Mouse (Mus musculus) embryonic facial prominence, embryonic 12.5 days (tissue): ENCODE data around the gene Asna1. TPM values are rescaled to one million over a fixed set of nuclear protein-coding genes. Genes with fewer than 3 reads are reported as not detected.

Source experiments
- ATAC-seq: fragments of 200-750 bp; cut with Nextera tagmentation; 2 replicates; pipeline ENCODE4 v1.8.0; 2017; ENCODE audit not compliant: insufficient number of reproducible peaks, insufficient read depth, low FRiP score, low TSS enrichment
- H3K27ac ChIP-seq: fragments of 300-500 bp; sonication (generic); 2 replicates; pipeline ENCODE4 v1.5.1; 2016; ENCODE audit warnings: mild to moderate bottlenecking
- H3K27me3 ChIP-seq: fragments of 300-500 bp; sonication (generic); 2 replicates; pipeline ENCODE4 v1.6.1; 2016; ENCODE audit warnings: mild to moderate bottlenecking, moderate library complexity
- H3K36me3 ChIP-seq: fragments of 300-500 bp; sonication (generic); 2 replicates; pipeline ENCODE4 v1.6.1; 2016; ENCODE audit warnings: mild to moderate bottlenecking
- H3K4me1 ChIP-seq: fragments of 300-500 bp; sonication (generic); 2 replicates; pipeline ENCODE4 v1.6.1; 2016
- H3K4me2 ChIP-seq: fragments of 300-500 bp; sonication (generic); replicated peaks from 2 replicates; pipeline ENCODE4 v1.6.1; 2016; ENCODE audit warnings: mild to moderate bottlenecking, moderate library complexity
- H3K4me3 ChIP-seq: fragments of 300-500 bp; sonication (generic); 2 replicates; pipeline ENCODE4 v1.5.1; 2016; ENCODE audit warnings: mild to moderate bottlenecking
- H3K9ac ChIP-seq: fragments of 300-500 bp; sonication (generic); 2 replicates; pipeline ENCODE4 v1.6.1; 2016; ENCODE audit warnings: mild to moderate bottlenecking, moderate library complexity
- H3K9me3 ChIP-seq: fragments of 300-500 bp; sonication (generic); 2 replicates; pipeline ENCODE4 v1.6.1; 2016; ENCODE audit warnings: mild to moderate bottlenecking, moderate library complexity
- WGBS: fragments of 180-500 bp; shearing (Covaris S2); methylation state at CpG from one replicate; pipeline ENCODE4 v1.1.7; 2016; 5-methylcytosine and 5-hydroxymethylcytosine counted together
- polyA plus RNA-seq: library from polyadenylated mRNA; unstranded; fragments of >200 nt; fragmentation: Nextera tagmentation; extraction: Ambion mirVana; gene quantifications from 2 replicates; pipeline ENCODE4 v1.2.1, GENCODE M21; 2016

Asna1 gene
- polyA plus RNA-seq, 1 experiment from 2014 or later, result 125 TPM

- Histone ChIP-seq H3K4me1 (peaks cover 40% of the 10 kb centered on the region), H3K4me3 (peak overlapping the region; percentile 52), H3K27ac (peak overlapping the region; percentile 50), H3K27me3 (peaks cover 14% of the 10 kb centered on the region; the same call in 1 of the 2 replicates), H3K9ac (no peak overlapping the region), H3K4me2 (peak overlapping the region; percentile 98), H3K9me3 (no peaks in the 10 kb centered on the region), H3K36me3 (no peaks in the 10 kb centered on the region)
- 30% methylated on average over 8 of the region's 8 CpGs for WGBS
- no peak for ATAC-seq
Observed at GRCm38 (mm10) chr8:84986379-84986945, 38.6 kb downstream of the Asna1 start.

DNA sequence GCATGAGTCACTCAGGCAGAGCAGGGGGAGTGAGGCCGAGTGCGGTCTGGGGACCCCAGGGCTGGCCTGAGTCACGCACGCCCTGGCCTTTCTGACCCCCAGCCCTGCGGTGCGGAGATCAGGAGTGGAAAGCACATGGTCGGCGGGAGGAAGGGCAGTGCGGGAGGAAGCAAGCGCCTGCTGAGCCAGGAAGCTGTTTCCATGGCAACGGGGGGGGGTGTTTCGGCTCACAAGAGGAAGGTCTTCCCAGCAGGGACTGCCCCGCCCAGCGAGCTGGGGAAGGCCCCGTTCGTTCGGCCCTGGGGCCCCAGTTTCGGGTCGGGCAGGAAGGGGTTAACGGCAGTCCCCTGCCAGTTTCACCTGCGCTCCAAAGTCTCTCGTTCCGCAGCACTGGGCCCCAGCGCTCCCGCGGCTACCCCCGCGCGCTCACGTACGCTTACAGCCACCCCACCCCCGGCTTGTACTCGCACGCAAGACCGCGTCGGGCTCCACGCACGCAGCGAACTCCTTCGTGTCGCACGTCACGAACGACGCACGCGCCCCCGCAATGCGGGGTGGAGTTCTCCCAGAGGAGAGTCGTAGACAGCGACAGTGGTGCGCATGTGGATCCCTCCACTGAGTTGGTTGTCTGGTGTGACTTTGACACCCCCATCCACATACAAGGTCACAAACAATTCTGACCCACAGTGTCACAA lies 39.2 kb downstream of the Asna1 start:
- H3K27me3 ChIP-seq, result peaks cover 14% of the 10 kb centered on the region; the same call in 1 of the 2 replicates
- H3K27ac ChIP-seq, result peak overlapping the region; percentile 50
- H3K9me3 ChIP-seq, result no peaks in the 10 kb centered on the region
- H3K9ac ChIP-seq, result peak overlapping the region; percentile 58
- H3K36me3 ChIP-seq, result no peaks in the 10 kb centered on the region
- WGBS, result 1% methylated on average over 51 of the region's 53 CpGs
- no peak for ATAC-seq
- H3K4me1 ChIP-seq, result peaks cover 39% of the 10 kb centered on the region
- H3K4me3 ChIP-seq, result peak overlapping the region; percentile 52
- peak overlapping the region; percentile 98 for H3K4me2 ChIP-seq

- Histone ChIP-seq H3K27ac (0 out of 2 replicates have a peak overlapping the region, but pooled peaks have one; percentile 50), H3K4me3 (peak overlapping the region; percentile 52), H3K9me3 (no peaks in the 10 kb centered on the region), H3K36me3 (no peaks in the 10 kb centered on the region), H3K27me3 (peaks cover 18% of the 10 kb centered on the region; the same call in 1 of the 2 replicates), H3K9ac (peak overlapping the region; percentile 58), H3K4me1 (peaks cover 44% of the 10 kb centered on the region), H3K4me2 (peak overlapping the region; percentile 98)
- ATAC-seq, result no peak
- under 1% methylated on average over 23 of the region's 23 CpGs for WGBS
Observed at GRCm38 (mm10) chr8:84985049-84985683, 39.9 kb downstream of the Asna1 start.

DNA sequence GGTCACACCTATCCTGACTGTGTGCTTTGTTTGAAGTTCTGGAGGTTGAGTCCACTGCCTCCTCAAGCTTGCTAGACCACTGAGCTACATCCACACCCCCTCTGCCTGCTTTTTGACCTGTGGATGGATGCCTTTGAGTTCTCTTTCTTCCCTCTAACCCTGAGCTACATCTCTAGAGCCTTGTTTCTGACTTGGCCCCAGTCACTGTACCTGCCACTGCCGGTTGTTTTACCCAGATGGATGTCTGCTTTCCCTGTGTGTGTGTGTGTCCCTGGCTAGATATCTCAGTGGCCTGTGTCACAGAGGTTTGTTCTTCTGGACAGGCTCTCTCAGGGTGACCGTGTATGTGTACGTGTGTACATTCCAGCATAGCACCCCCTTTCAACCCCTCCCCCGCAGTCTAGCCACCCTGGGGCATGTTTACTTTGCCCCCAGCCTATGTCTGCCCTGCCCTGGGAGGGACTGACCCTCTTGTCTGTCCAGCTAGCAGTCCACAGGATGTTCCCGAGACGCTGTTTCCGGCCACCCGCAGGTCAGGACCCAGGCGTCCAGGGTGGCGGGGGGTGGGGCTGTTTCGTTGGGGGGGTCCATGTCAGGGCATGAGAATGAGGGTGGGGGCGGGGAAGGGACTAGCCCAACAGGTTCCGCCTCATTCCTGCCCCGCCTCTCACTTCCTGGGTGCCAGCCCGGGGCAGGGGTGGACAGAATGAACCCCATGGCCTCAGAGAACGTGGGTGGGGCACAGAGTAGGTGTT lies 40.6 kb downstream of the Asna1 start:
- 6% methylated on average over 16 of the region's 16 CpGs for WGBS
- Histone ChIP-seq H3K27ac (0 out of 2 replicates have a peak overlapping the region, but pooled peaks have one; percentile 41), H3K4me2 (peak overlapping the region; percentile 98), H3K36me3 (no peaks in the 10 kb centered on the region), H3K9me3 (no peaks in the 10 kb centered on the region), H3K9ac (0 out of 2 replicates have a peak overlapping the region, but pooled peaks have one; percentile 58), H3K4me1 (peaks cover 50% of the 10 kb centered on the region), H3K4me3 (0 out of 2 replicates have a peak overlapping the region, but pooled peaks have one; percentile 52), H3K27me3 (peaks cover 22% of the 10 kb centered on the region; the same call in 1 of the 2 replicates)
- no peak for ATAC-seq

DNA sequence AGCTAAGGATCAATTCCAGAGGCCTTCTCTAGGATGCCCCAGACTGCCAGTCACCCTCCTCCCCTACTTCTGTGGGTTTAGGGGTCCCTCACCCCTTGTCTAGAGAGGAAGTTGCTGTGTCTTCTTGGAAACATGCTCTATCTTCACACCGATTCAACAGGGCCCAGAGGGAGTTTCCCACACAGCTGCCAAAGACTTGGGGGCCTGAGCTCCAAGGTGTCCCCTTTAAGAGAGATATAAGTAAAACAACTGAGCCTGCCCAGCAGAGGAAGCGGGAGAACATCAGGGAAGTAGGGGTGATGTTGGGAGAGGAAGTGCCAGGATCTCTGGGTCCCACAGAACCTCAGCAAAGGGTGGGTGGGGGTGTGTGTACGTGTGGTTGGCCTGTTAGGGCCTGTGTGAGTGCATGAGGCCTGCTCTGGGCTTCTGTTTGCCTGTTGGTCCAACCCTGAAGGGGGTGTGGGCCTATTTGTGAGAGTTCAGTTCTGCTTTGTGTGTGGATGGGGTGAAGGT lies 42.5 kb downstream of the Asna1 start:
- ATAC-seq, result no peak
- 63% methylated on average over 3 of the region's 3 CpGs for WGBS
- Histone ChIP-seq H3K36me3 (no peaks in the 10 kb centered on the region), H3K4me3 (no peak overlapping the region), H3K9ac (no peak overlapping the region), H3K4me1 (peaks cover 63% of the 10 kb centered on the region), H3K9me3 (no peaks in the 10 kb centered on the region), H3K4me2 (no peak overlapping the region), H3K27ac (no peak overlapping the region), H3K27me3 (peaks cover 39% of the 10 kb centered on the region)

GRCm38 (mm10) chr8:84981644-84982498 lies 43.2 kb downstream of the Asna1 start:
- H3K27me3 ChIP-seq, result peaks cover 46% of the 10 kb centered on the region
- H3K4me2 ChIP-seq, result no peak overlapping the region; the same call in 1 of the 2 replicates
- no peak for ATAC-seq
- peaks cover 68% of the 10 kb centered on the region for H3K4me1 ChIP-seq
- H3K4me3 ChIP-seq, result no peak overlapping the region
- H3K36me3 ChIP-seq, result no peaks in the 10 kb centered on the region
- 73% methylated on average over 14 of the region's 15 CpGs for WGBS
- no peak overlapping the region for H3K9ac ChIP-seq
- H3K9me3 ChIP-seq, result no peaks in the 10 kb centered on the region
- no peak overlapping the region for H3K27ac ChIP-seq

DNA sequence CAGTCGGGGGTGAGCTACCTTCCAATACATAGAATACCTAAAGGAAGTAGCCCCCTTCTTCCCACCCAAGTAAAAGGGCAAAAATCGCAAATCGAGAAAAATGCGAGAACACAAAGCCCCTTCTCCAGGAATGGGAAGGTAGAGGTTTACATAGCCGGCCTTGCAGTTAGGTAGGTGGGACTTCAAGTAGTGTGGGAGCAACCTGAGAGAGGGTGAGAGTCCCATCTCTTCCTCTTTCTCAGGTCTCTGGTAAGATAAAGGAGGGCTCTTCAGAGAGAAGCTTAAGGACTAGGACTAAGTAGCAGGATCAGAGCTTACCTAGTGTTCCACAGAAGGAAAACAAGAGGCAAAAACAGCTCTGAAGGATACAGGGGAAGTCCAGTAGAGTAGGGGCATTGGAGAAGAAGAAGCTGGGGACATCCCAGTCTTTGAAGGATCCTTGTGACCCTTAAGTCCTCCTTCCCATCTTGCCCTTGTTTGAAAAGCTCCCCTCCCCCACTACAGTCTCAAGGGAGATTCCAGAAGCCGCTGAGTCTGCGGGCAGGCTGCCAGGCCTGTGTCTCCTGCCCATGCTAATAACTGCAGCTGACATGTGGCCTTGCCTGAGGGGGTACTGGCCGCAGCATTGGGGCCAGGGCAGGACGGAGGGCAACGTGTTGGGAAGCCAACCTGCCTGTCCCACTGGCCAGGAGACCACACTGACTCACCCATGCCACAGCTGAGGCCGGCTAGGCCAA lies 44.3 kb downstream of the Asna1 start:
- peak overlapping the region; percentile 60 for H3K27ac ChIP-seq
- peak overlapping the region; percentile 98 for H3K4me2 ChIP-seq
- H3K9ac ChIP-seq, result no peak overlapping the region
- peak overlapping the region; percentile 34; the same call in 1 of the 2 replicates for H3K4me3 ChIP-seq
- no peaks in the 10 kb centered on the region for H3K9me3 ChIP-seq
- no peak for ATAC-seq
- peaks cover 68% of the 10 kb centered on the region for H3K4me1 ChIP-seq
- WGBS, result 26% methylated on average over 11 of the region's 11 CpGs
- no peaks in the 10 kb centered on the region for H3K36me3 ChIP-seq
- peaks cover 39% of the 10 kb centered on the region for H3K27me3 ChIP-seq

DNA sequence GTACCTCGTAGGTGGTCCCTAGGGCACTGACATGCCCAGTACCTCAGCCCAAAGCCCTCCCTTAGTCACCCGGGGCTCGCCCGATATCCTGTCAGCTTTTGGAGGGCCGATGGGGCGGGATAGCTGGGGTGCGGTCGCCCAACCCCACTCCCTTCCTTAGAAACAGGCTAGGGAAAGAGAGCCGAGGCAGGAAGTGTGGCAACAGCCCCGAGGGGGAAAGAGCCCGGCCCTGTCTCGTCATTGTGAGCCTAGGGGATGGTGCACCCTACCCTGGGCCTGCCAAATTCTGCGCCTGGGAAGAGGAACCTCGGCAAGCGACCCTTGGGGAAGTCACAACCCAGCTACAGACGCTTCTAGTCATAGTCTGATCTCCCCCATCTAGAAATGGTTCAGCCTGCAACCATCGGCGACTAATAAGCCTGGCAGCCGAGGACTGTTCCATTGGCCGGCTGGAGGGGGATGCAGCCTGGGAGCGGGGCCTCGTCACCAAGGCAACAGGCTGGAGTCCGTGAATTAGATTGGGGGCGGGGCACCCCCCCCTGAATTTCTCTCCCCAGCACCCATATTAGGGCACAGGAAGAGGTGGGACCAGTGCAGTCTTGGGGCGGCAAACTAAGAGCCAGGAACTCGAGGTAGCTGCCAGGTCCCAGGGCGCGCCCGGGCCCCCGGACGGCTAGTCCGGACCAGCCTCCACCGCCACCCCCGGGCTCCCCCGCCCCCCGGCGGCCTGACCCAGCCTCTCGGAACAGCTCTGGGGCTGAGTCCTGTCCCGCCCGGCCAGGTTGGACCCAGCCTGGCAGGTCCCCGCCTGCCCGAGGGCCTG lies 45.3 kb downstream of the Asna1 start:
- Histone ChIP-seq H3K36me3 (no peaks in the 10 kb centered on the region), H3K27me3 (peaks cover 36% of the 10 kb centered on the region), H3K9me3 (no peaks in the 10 kb centered on the region), H3K4me1 (peaks cover 64% of the 10 kb centered on the region), H3K27ac (peak overlapping the region; percentile 60; the same call in 1 of the 2 replicates), H3K4me3 (peak overlapping the region; percentile 34), H3K4me2 (peak overlapping the region; percentile 98), H3K9ac (peak overlapping the region; percentile 27; the same call in 1 of the 2 replicates)
- WGBS, result 2% methylated on average over 42 of the region's 42 CpGs
- ATAC-seq, result peak; percentile 50

DNA sequence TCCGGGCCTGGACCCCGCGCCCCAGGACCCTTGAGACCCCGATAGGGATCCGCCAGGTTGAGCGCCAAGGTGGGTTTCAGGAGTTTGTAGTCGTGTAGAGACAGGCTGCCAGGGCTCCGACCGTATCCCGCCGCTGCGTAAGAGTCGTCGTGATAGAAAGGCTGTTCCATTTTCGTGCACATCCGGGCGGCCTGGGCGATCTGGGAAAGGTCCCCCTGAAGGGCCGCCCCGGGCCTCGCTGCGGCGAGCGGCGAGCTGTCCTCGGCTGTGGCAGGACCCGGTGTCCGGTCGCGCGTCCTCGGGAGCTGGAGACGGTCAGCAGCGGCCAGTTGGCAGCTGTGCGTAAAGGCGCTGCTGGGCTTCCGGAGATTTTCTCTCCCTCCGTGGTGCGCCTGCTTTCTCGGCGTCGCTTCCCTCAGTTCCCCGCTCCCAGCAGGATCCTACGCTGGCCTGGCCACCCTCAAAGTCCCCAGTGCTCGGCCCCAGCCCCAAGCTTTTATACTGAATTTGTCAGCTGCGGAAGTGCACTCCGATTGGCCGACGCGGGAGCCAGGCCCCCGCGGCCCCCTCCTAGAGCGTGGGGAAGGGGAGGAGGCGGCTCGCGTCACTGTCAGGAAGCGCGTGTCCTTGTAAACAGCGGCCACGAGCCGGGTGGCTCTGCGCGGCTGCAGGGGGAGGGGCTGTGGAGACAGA lies 46.7 kb downstream of the Asna1 start, which contains the start of gene Junb:
TSS of gene Junb (minus strand) at position 471 of the 693 bp plus-strand sequence.
- no peak for ATAC-seq
- Histone ChIP-seq H3K27me3 (peaks cover 33% of the 10 kb centered on the region), H3K9ac (peak within 1 kb of the TSS; percentile 53), H3K36me3 (peaks cover 6% of the 10 kb centered on the region), H3K9me3 (no peaks in the 10 kb centered on the region), H3K4me2 (peak within 1 kb of the TSS; percentile 98), H3K4me1 (peaks cover 56% of the 10 kb centered on the region), H3K4me3 (peak within 1 kb of the TSS; percentile 50), H3K27ac (peak within 1 kb of the TSS; percentile 54; the same call in 1 of the 2 replicates)
- under 1% methylated on average over 63 of the region's 63 CpGs for WGBS
